Mouse (Mus musculus): ENCODE measurements around the gene P3h3.
"Not testable (repeated sequence)": the region's sequence is repeated elsewhere in the genome, so short reads cannot be mapped to it uniquely, and the experiment has no call there.

The P3h3 gene

DNA sequence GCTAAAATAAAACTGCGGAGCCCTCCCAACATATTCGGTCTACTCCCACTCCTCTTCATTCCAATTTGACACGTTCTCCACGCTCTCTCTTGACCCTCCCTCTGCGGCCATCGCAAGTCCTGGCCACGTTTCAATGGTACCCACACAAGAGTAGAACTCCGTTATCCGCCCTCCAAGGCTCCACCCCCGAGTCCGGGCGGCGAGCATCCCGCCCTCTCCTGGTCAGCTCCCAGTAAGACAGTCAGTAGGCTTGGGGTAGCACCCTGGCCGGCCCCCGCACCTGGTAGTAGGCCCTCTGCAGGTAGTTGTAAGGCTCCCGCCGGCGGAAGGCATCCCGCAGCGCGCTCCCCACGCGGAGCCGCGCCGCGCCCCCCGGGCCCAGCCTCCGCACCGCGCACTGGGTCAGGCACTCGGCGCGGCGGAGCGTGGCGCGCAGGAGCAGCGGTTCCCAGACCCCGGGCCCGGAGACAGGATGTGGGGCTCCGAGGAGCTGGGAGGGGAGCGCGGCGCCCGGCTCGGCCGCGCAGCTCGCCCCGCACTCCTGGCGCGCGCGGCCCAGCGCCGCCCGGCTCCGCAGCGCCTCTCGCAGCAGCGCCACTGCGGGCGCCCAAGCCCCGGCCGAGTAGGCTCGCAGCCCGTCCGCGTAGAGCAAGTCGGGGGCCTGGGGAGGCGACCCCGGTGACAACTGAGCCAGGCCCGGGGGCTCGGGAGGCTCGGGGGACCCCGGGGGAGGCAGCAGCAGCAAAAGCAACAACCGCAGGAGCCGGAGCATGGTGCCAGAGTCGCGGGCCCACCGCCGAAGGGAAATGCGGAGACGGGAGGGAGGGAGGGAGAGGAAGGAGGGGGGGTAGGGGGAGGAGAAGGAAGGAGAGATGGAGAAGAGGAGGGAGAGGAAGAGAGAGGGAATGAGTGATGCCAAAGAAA lies at the start of gene P3h3:
TSS of gene P3h3 (minus strand) at position 837 of the 924 bp plus-strand sequence.
- DNase-seq, result peak; percentile 99

DNA sequence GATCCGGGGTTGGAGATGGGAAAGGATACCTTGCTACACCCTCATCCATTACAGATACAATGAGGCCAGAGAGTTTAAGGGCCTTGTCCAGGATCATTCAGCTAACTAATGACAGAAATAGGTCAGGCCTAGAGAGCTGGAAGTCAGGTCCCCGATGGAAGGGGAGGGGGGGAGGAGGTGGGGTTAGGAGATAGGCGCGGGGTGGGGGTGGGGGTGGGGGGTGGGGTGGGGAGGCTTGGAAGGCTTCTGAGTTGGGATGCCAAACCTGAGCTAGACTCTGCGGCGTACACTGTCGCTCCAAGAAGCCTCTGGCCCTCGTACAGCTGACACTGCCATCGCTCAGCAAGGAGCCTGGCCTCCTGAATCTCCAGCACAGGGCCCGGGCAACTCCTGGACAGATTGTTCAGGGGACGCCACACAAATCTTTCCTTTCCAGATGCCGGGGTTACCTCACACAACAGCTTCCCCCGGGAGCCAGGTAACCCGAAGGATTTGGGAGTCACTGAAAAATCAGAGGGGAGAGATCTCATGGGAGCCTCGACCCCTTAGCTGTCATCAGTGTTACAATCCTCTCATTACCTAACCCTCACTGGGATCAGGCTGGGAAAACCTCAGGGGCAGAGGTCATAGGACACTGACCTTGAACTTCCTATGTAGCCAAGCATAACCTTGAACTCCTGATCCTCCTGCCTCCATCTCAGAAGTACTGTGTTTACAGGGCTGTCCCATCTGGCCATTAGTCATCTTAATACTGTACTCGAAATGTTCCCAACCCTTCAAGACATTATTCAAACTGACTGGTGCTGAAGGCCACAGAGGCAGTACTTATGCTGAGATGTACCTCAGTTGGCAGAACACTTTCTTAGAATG lies 47.7 kb upstream of the P3h3 start:
- no peak for DNase-seq

GRCm38 (mm10) chr6:124904161-124904981 lies 46.8 kb upstream of the P3h3 start:
- DNase-seq, result peak; percentile 98

- DNase-seq, result peak; percentile 99
Measured at GRCm38 (mm10) chr6:124903580-124904151, 46.1 kb upstream of the P3h3 start.

DNA sequence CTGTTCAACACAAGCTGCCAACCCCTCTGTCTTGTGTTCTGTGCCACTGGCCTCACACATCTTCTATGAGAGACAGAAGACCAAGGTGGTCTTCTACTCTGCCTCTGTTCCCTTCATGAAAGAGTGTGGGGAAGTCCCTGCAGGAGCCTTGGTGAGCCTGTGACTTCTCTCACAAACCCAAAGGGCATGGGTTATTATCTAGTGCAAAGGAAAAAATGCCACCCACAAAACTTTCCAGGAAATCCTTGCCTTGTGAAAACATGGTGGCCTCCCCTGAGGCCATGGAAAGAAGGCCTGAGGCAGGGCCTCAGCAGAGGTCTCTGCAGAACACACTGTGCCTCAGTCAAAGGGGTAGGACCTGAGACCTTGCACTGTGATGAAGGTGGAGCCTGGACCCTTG lies 44.3 kb upstream of the P3h3 start:
- DNase-seq, result no peak

- DNase-seq, result peak; percentile 98
Measured at GRCm38 (mm10) chr6:124900801-124901480, 43.4 kb upstream of the P3h3 start.

- DNase-seq, result no peak
Measured at GRCm38 (mm10) chr6:124900056-124900800, 42.7 kb upstream of the P3h3 start.

GRCm38 (mm10) chr6:124898359-124898758 lies 40.8 kb upstream of the P3h3 start:
- DNase-seq, result no peak

GRCm38 (mm10) chr6:124894113-124894512 lies 36.6 kb upstream of the P3h3 start:
- DNase-seq, result not testable (repeated sequence)

DNA sequence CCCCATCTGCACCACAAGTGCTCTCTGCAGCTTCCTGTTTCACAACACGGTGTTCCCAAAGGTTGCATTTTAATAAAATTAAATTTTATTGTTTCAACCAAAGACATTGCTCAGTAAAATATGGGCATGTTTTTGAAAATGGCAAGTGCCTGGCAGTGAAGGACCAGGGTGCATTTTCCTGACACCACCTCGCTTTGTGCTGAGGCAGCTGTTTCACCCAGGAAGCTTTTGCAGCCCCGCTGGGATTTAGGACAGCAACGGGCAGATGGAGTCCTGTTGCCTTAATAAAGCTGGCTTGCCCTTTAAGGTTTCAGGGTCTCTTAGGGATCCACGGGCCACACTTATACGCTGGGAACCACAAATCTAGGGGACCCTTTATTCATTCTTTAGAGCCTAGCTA lies 33.4 kb upstream of the P3h3 start:
- no peak for DNase-seq

DNA sequence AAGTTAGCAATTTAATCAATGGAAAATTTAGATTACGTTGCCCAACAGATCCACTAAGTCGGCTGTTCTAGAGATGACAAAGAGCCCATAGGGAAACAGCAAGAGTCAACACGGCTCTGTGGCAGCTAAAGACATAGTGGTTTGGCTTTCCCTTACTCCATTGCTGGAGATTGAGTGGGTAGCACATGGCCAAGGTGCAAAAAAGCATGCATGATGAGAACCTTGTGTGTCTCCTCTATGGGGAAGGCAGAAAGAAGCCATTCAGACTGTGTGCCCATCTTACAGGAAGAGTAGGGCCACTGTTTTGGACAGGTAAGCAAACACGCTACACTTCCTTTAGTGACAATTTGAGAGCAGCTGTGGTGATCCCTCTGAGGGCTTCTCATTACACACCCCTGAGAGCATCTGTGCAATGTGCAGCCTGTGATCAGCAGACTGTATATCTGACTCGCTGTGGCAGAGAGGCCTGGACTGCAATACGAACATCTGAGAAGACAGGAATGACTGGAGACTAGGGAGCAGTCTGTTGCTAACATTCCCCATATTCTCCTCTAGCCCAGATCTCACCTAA lies 31.1 kb upstream of the P3h3 start:
- no peak for DNase-seq

- DNase-seq, result no peak
Measured at GRCm38 (mm10) chr6:124887986-124888385, 30.4 kb upstream of the P3h3 start, which contains the start of gene Cd4. Cd4 (minus strand) TSS chr6:124888221.

GRCm38 (mm10) chr6:124885956-124886381 lies 28.4 kb upstream of the P3h3 start:
- DNase-seq, result no peak

GRCm38 (mm10) chr6:124884714-124885500 lies 27.4 kb upstream of the P3h3 start:
- peak; percentile 97 for DNase-seq

DNA sequence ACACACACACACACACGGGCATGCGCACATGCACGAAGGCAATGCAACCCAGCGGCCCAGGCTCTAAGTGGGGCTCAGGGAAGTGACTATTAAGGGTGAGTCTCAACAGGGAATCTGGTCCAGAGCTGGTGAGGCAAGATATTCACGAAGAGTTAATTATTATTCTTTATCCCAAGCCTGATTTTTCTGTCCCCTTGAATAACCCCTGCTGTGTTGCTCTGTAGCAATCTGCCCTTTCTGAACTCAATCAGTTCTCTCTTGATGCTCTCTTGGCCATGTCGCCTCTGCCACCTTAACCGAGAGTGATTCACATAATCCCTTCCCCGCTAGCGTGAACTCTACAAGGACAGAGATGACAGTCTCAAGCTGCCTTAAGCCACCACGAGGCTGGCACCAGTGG lies 25.8 kb upstream of the P3h3 start:
- DNase-seq, result no peak

DNA sequence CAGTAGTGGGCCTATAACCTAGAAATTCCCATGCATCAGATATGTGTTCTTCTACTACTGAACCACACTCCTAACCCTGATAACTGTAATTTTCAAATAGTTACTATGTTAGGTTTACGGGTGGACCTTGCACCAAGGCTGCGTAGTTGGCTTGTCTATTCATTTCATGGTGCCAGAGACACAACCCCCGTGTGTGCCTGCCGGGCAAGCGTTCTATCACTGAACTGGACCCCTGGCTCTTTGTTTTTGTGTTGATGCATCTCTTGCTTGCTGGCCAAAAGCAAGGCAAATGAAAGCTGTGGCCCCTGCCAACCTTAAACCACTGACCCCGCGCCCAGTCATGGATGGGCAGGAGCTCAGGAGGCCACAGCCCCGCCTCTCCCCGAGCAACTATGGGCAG lies 24.3 kb upstream of the P3h3 start:
- no peak for DNase-seq

DNA sequence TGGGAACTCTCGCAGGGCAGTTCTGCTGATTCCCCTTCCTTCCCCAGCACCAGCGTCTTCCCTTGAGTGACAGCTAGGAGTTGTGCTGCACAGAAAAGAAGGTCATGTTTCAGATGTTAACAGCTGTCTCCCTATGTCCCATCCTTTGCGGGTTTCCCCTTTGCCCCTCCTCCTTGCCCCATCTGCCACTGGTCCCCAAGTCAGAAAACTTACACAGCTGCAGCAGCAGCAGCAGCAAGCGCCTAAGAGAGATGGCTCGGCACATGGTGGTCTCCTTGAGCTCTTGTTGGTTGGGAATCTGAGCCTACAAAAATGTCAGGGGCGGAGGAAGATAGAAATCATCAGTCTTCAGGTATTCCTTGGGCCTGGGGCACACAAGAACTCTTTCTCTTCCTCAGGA lies 21.8 kb upstream of the P3h3 start:
- no peak for DNase-seq

DNA sequence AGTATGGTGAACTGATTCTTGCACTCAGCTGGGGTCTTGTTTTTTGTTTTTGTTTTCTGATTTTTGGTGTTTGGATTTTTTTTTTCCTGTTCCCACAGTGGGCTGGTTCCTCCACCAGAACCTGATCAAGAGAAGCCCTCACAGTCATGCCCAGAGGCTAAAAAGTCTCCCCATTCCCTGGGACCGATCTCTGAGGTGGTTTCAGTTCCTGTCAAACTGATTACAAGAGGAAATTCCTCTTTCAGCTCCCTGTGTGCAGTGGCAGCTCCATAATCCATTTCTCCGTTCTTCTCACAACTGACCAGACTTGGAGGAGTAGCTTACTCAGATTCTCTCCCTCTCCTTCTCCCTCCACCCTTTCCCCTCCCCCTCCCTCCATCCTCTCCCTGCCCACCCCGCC lies 16.8 kb upstream of the P3h3 start:
- no peak for DNase-seq

- DNase-seq, result no peak
Measured at GRCm38 (mm10) chr6:124866560-124866959, 9.0 kb upstream of the P3h3 start.

All from heart, adult 11 months (tissue).